Mouse (Mus musculus): ENCODE results near the gene Nup107. TPM values are rescaled to one million over a fixed set of nuclear protein-coding genes. Genes with fewer than 3 reads are reported as not detected.
"Not testable (repeated sequence)": the region's sequence is repeated elsewhere in the genome, so short reads cannot be mapped to it uniquely, and the experiment has no call there.

Nup107 gene
- polyA plus RNA-seq, 1 experiment: 8.0 TPM

GRCm38 (mm10) chr10:117761551-117761950 is 31.0 kb downstream of the Nup107 start:
- TF ChIP-seq POLR2A (IDR thresholded peaks at IDR 0.05; ENCODE audit: borderline replicate concordance, extremely low read depth, low read depth, low read length) (no peak), CTCF (IDR thresholded peaks at IDR 0.05; ENCODE audit: insufficient read depth, low read length) (no peak)
- Histone ChIP-seq H3K4me3 (replicated peaks; ENCODE audit: extremely low read depth, low read depth, low read length) (no peak overlapping the region), H3K4me1 (ENCODE audit: control insufficient read depth, insufficient read depth, low read length) (no peaks in the 10 kb centered on the region)
- WGBS: 92% methylated on average over 6 of the region's 6 CpGs
- no peak for DNase-seq

- 94% methylated on average over 9 of the region's 9 CpGs for WGBS
These were observed 31.6 kb downstream of the Nup107 start for GRCm38 (mm10) chr10:117760831-117761335.

GRCm38 (mm10) chr10:117759844-117760630 is 32.5 kb downstream of the Nup107 start:
- no peaks in the 10 kb centered on the region for H3K4me1 ChIP-seq (ENCODE audit: control insufficient read depth, insufficient read depth, low read length)
- no peak for DNase-seq
- 91% methylated on average over 10 of the region's 10 CpGs for WGBS
- no peak overlapping the region for H3K4me3 ChIP-seq (replicated peaks; ENCODE audit: extremely low read depth, low read depth, low read length)
- TF ChIP-seq POLR2A (IDR thresholded peaks at IDR 0.05; ENCODE audit: borderline replicate concordance, extremely low read depth, low read depth, low read length): no peak
- TF ChIP-seq CTCF (IDR thresholded peaks at IDR 0.05; ENCODE audit: insufficient read depth, low read length): no peak

More at GRCm38 (mm10) chr10:117760831-117761335, 31.6 kb downstream of the Nup107 start:
- no peak for TF ChIP-seq CTCF (IDR thresholded peaks at IDR 0.05; ENCODE audit: insufficient read depth, low read length)
- no peak for TF ChIP-seq POLR2A (IDR thresholded peaks at IDR 0.05; ENCODE audit: borderline replicate concordance, extremely low read depth, low read depth, low read length)
- no peak for DNase-seq
- Histone ChIP-seq H3K4me1 (ENCODE audit: control insufficient read depth, insufficient read depth, low read length) (no peaks in the 10 kb centered on the region), H3K4me3 (replicated peaks; ENCODE audit: extremely low read depth, low read depth, low read length) (no peak overlapping the region)

GRCm38 (mm10) chr10:117758749-117759727 is 33.5 kb downstream of the Nup107 start:
- no peak overlapping the region for H3K4me3 ChIP-seq (replicated peaks; ENCODE audit: extremely low read depth, low read depth, low read length)
- TF ChIP-seq POLR2A (IDR thresholded peaks at IDR 0.05; ENCODE audit: borderline replicate concordance, extremely low read depth, low read depth, low read length): no peak
- TF ChIP-seq CTCF (IDR thresholded peaks at IDR 0.05; ENCODE audit: insufficient read depth, low read length): no peak
- DNase-seq: no peak
- H3K4me1 ChIP-seq (ENCODE audit: control insufficient read depth, insufficient read depth, low read length): no peaks in the 10 kb centered on the region
- 88% methylated on average over 18 of the region's 18 CpGs for WGBS

GRCm38 (mm10) chr10:117758344-117758743 is 34.2 kb downstream of the Nup107 start:
- DNase-seq; H3K4me3 ChIP-seq (replicated peaks; ENCODE audit: extremely low read depth, low read depth, low read length); H3K4me1 ChIP-seq (ENCODE audit: control insufficient read depth, insufficient read depth, low read length): not testable (repeated sequence)
- 96% methylated on average over 3 of the region's 3 CpGs for WGBS

GRCm38 (mm10) chr10:117757796-117758342 is 34.6 kb downstream of the Nup107 start:
- Histone ChIP-seq H3K4me3 (replicated peaks; ENCODE audit: extremely low read depth, low read depth, low read length) (no peak overlapping the region), H3K4me1 (ENCODE audit: control insufficient read depth, insufficient read depth, low read length) (no peaks in the 10 kb centered on the region)
- DNase-seq: no peak
- TF ChIP-seq CTCF (IDR thresholded peaks at IDR 0.05; ENCODE audit: insufficient read depth, low read length): no peak
- TF ChIP-seq POLR2A (IDR thresholded peaks at IDR 0.05; ENCODE audit: borderline replicate concordance, extremely low read depth, low read depth, low read length): no peak
- 93% methylated on average over 7 of the region's 7 CpGs for WGBS

- DNase-seq: no peak
- Histone ChIP-seq H3K4me3 (replicated peaks; ENCODE audit: extremely low read depth, low read depth, low read length) (no peak overlapping the region), H3K4me1 (ENCODE audit: control insufficient read depth, insufficient read depth, low read length) (no peaks in the 10 kb centered on the region)
- TF ChIP-seq CTCF (IDR thresholded peaks at IDR 0.05; ENCODE audit: insufficient read depth, low read length) (no peak), POLR2A (IDR thresholded peaks at IDR 0.05; ENCODE audit: borderline replicate concordance, extremely low read depth, low read depth, low read length) (no peak)
- 73% methylated on average over 1 of the region's 1 CpGs for WGBS
These were observed 35.2 kb downstream of the Nup107 start for GRCm38 (mm10) chr10:117757259-117757658.

GRCm38 (mm10) chr10:117756784-117757183 is 35.7 kb downstream of the Nup107 start:
- WGBS: 94% methylated on average over 5 of the region's 5 CpGs
- TF ChIP-seq POLR2A (IDR thresholded peaks at IDR 0.05; ENCODE audit: borderline replicate concordance, extremely low read depth, low read depth, low read length): no peak
- no peak for TF ChIP-seq CTCF (IDR thresholded peaks at IDR 0.05; ENCODE audit: insufficient read depth, low read length)

GRCm38 (mm10) chr10:117755799-117756467 is 36.6 kb downstream of the Nup107 start:
- no peak overlapping the region for H3K4me3 ChIP-seq (replicated peaks; ENCODE audit: extremely low read depth, low read depth, low read length)
- no peak for TF ChIP-seq POLR2A (IDR thresholded peaks at IDR 0.05; ENCODE audit: borderline replicate concordance, extremely low read depth, low read depth, low read length)
- no peak for TF ChIP-seq CTCF (IDR thresholded peaks at IDR 0.05; ENCODE audit: insufficient read depth, low read length)
- no peak for DNase-seq
- 89% methylated on average over 11 of the region's 11 CpGs for WGBS
- H3K4me1 ChIP-seq (ENCODE audit: control insufficient read depth, insufficient read depth, low read length): no peaks in the 10 kb centered on the region

More at GRCm38 (mm10) chr10:117756784-117757183, 35.7 kb downstream of the Nup107 start:
- H3K4me1 ChIP-seq (ENCODE audit: control insufficient read depth, insufficient read depth, low read length): no peaks in the 10 kb centered on the region
- no peak overlapping the region for H3K4me3 ChIP-seq (replicated peaks; ENCODE audit: extremely low read depth, low read depth, low read length)
- no peak for DNase-seq

Data from lung, adult 2 months (tissue).